In genomic region chr12:102210801-102211200, GRCm38 (mm10) we compare ENCODE assay signal across 22 mouse cellular contexts.
"Had no signal": no experiment of that assay in that cellular context is flagged by ENCODE, and none has a peak within 500 bp of the region (broad histone marks: within the 10 kb centered on the region; RNA-seq: fewer than 3 reads in every experiment).

No protein-coding gene starts in this region.

- H3K4me3 ChIP-seq: heart, adult 2 months; heart, embryonic 13.5 days; heart, embryonic 15.5 days; hindbrain, embryonic 13.5 days; hindbrain, embryonic 15.5 days; left cerebral cortex, adult 2 months; limb, embryonic 10.5 days; limb, embryonic 12.5 days; liver, embryonic 13.5 days had no signal

- DNase-seq: gastrocnemius, postnatal 14 days; gastrocnemius, postnatal 36 days; heart, adult 11 months; heart, adult 2 months; heart, postnatal 14 days; heart, postnatal 36 days; kidney, adult 8-10 months; kidney, postnatal 10 days; kidney, postnatal 25 days; kidney, postnatal 4 days; layer of hippocampus, adult 9-11 months; liver; liver, embryonic 13.5 days had no signal

- ATAC-seq: hindbrain, postnatal 0 days; intestine, embryonic 16.5 days had no signal

- H3K27ac ChIP-seq: heart, adult 2 months; heart, embryonic 13.5 days; heart, embryonic 15.5 days; hindbrain, embryonic 13.5 days; hindbrain, embryonic 15.5 days; hindbrain, postnatal 0 days; left cerebral cortex, adult 2 months; limb, embryonic 10.5 days; limb, embryonic 12.5 days; liver, embryonic 13.5 days had no signal
